Mouse (Mus musculus) forebrain, embryonic 12.5 days (tissue): Measurements from ENCODE around the gene Wdr19. TPM values are rescaled to one million over a fixed set of nuclear protein-coding genes. Genes with fewer than 3 reads are reported as not detected.

Experiments
- ATAC-seq: fragments of 200-750 bp; cut with Nextera tagmentation; 2 replicates; pipeline ENCODE4 v1.8.0; 2017; ENCODE audit warnings: moderate TSS enrichment; ENCODE audit not compliant: low FRiP score
- H3K27ac ChIP-seq: fragments of 300-500 bp; sonication (generic); 2 replicates; pipeline ENCODE4 v1.5.1; 2016; ENCODE audit warnings: mild to moderate bottlenecking
- H3K27me3 ChIP-seq: fragments of 300-500 bp; sonication (generic); 2 replicates; pipeline ENCODE4 v1.6.1; 2016; ENCODE audit warnings: mild to moderate bottlenecking
- H3K36me3 ChIP-seq: fragments of 300-500 bp; sonication (generic); replicated peaks from 2 replicates; pipeline ENCODE4 v1.6.1; 2016; ENCODE audit warnings: mild to moderate bottlenecking
- H3K4me1 ChIP-seq: fragments of 300-500 bp; sonication (generic); 2 replicates; pipeline ENCODE4 v1.6.1; 2016
- H3K4me2 ChIP-seq: fragments of 300-500 bp; sonication (generic); 2 replicates; pipeline ENCODE4 v1.6.1; 2016; ENCODE audit warnings: mild to moderate bottlenecking, moderate library complexity
- H3K4me3 ChIP-seq: fragments of 300-500 bp; sonication (generic); replicated peaks from 2 replicates; pipeline ENCODE4 v1.5.1; 2016; ENCODE audit warnings: mild to moderate bottlenecking
- H3K9ac ChIP-seq: fragments of 300-500 bp; sonication (generic); 2 replicates; pipeline ENCODE4 v1.6.1; 2016; ENCODE audit warnings: mild to moderate bottlenecking
- H3K9me3 ChIP-seq: fragments of 300-500 bp; sonication (generic); 2 replicates; pipeline ENCODE4 v1.6.1; 2016
- WGBS: fragments of 180-500 bp; shearing (Covaris S2); methylation state at CpG from one replicate; pipeline ENCODE4 v1.1.7; 2016; 5-methylcytosine and 5-hydroxymethylcytosine counted together
- polyA plus RNA-seq: library from polyadenylated mRNA; unstranded; fragments of >200 nt; fragmentation: Nextera tagmentation; extraction: Ambion mirVana; gene quantifications from 2 replicates; pipeline ENCODE4 v1.2.1, GENCODE M21; 2016

Wdr19 gene
- 13.8 and 14.8 TPM in 2 replicates for polyA plus RNA-seq

DNA sequence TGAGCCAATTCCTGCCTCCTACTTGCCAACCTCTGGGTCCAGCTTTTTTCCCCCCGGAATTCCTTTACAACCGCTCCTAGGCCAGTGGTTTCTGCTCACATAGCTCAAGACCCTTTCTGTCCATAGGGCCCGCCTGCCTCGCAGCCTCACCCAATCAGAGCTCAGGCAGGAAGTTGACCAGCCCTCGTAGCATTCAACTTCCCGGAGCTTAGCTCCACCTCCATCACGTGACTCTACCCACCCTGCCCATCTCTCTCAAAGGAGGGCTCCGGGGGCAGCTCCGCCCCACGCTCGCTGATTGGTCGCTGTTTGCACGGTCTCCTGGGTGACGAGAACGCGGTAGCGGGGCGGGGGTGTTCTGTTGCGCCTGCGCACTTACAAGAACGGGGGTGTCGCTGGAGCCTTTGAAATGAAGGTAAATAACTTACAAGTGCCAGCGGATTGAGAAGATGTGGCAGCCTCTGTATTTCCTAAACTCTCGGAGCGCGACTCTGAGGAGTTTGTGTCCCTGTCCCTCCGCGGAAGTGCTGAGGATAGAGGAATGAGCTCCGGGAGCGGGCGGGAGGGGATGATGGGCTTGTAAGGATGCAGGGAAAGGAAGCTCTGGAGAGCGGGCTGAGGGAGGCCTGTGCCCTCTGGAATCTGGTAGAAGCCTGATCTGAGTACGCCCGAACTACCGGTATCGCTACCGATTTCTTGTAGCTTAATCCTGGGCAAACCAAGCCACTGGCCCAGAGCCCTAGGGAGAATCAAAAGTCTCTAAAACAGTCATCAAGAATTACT is at the start of gene Wdr19:
Gene Wdr19, plus strand, starts transcription at position 351 of the 783 bp plus-strand sequence.
- whole genome bisulfite sequencing, result 0% methylated on average over 37 of the region's 37 CpGs
- H3K36me3 ChIP-seq, result no peaks in the 10 kb centered on the region
- peak within 1 kb of the TSS; percentile 79 for H3K4me2 ChIP-seq
- H3K4me1 ChIP-seq, result peaks cover 12% of the 10 kb centered on the region
- H3K4me3 ChIP-seq, result peak within 1 kb of the TSS; percentile 65
- no peaks in the 10 kb centered on the region for H3K9me3 ChIP-seq
- H3K27me3 ChIP-seq, result no peaks in the 10 kb centered on the region
- peak within 1 kb of the TSS; percentile 73 for H3K27ac ChIP-seq
- peak within 1 kb of the TSS; percentile 71 for H3K9ac ChIP-seq
- ATAC-seq, result peak; percentile 100

DNA sequence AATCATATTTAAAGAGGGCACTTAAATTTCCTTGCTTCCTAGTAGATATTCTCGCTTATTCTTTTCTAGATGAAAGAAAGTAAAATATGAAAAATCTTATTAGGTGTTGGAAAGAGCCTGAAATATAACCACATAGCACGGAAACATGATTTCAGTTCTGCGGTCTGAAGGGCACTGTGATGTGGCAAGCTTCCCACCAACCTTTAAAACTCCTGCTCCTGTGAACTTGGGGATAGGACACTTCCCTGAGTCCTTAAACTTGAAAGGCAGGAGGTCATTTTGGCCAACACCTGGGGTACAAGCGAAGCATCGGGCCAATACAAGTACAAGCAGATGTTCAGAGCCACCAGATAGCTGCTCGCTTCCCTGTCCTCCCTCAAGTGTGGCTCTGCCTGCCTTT is 49.8 kb upstream of the Wdr19 start:
- Histone ChIP-seq H3K27ac (no peak overlapping the region), H3K27me3 (no peaks in the 10 kb centered on the region), H3K4me2 (no peak overlapping the region), H3K4me3 (no peak overlapping the region), H3K9ac (no peak overlapping the region), H3K36me3 (peaks cover 83% of the 10 kb centered on the region), H3K4me1 (no peaks in the 10 kb centered on the region), H3K9me3 (no peaks in the 10 kb centered on the region)
- WGBS, result 95% methylated on average over 6 of the region's 6 CpGs
- no peak for ATAC-seq

DNA sequence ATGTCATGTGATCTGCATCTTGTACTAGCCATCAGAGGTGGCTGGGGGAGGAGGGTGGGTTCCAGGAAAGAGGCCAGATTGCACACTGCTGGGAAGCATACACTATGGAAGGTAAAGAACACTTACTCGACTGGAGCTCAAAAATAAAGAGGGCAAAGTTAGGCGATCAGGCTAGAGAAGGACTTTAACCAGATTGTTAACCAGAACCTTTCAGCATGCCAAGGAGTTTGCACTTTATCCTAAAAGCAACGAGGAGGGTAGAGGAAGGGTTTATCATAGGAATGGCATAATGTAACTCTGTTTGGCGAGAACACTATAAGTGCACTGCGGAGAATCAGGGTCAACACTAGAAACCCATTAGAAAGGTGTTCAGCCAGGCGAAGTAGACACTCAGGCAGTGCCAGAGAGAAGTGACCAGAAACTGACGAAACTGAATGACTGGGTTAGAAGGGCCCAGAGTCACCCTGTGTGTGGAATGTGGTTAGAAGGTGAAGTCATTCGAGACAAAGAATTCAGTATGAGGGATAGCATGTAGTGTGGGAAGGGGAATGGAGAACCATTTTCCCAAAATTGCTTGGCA is 49.0 kb upstream of the Wdr19 start:
- 91% methylated on average over 8 of the region's 8 CpGs for WGBS
- ATAC-seq, result no peak
- no peak overlapping the region for H3K9ac ChIP-seq
- H3K4me1 ChIP-seq, result no peaks in the 10 kb centered on the region
- no peak overlapping the region for H3K27ac ChIP-seq
- H3K36me3 ChIP-seq, result peaks cover 76% of the 10 kb centered on the region
- H3K4me2 ChIP-seq, result no peak overlapping the region
- H3K9me3 ChIP-seq, result no peaks in the 10 kb centered on the region
- no peaks in the 10 kb centered on the region for H3K27me3 ChIP-seq
- H3K4me3 ChIP-seq, result no peak overlapping the region

DNA sequence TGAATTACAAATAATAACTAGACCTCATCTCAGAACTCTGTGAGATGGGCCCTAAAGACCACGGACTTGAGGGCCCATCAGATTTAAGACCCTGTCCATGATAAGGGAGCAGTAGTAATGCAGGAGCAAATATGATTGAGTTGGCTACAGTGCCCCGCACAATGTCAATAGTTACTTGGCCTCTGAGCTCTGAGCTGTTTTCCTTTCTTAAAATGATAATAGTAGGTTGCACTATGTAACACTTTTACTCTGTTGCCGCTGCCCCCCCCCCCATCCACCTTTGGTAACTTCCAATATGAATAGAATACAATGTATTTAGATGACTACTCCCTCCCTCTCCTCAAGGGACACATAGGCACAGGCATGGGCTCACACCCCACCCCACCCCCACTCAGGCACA is 48.2 kb upstream of the Wdr19 start:
- Histone ChIP-seq H3K27ac (no peak overlapping the region), H3K36me3 (peaks cover 80% of the 10 kb centered on the region), H3K4me1 (no peaks in the 10 kb centered on the region), H3K9ac (no peak overlapping the region), H3K4me3 (no peak overlapping the region), H3K27me3 (no peaks in the 10 kb centered on the region), H3K9me3 (no peaks in the 10 kb centered on the region), H3K4me2 (no peak overlapping the region)
- 100% methylated on average over 3 of the region's 3 CpGs for WGBS
- ATAC-seq, result no peak

DNA sequence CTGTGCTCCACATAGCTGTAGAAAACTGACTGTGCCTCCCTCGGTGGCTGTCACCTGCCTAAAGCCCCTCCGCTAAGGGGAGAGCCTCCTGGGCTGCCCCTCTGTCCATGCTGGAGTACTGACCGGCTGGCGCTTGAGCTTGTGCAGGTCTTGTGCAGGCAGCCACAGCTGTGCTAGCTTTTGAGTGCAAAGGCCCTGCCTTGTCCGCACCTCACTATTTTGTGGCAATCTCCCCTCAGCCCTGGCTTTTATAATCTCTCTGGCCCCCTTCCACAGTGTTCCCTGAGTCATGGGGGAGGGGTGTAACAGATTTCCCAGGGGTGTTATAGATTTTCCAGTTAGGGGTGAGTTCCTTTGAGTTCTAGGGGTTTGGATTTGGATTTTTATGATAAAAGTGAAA is 47.7 kb upstream of the Wdr19 start:
- Histone ChIP-seq H3K4me3 (no peak overlapping the region), H3K36me3 (peaks cover 82% of the 10 kb centered on the region), H3K27ac (no peak overlapping the region)

DNA sequence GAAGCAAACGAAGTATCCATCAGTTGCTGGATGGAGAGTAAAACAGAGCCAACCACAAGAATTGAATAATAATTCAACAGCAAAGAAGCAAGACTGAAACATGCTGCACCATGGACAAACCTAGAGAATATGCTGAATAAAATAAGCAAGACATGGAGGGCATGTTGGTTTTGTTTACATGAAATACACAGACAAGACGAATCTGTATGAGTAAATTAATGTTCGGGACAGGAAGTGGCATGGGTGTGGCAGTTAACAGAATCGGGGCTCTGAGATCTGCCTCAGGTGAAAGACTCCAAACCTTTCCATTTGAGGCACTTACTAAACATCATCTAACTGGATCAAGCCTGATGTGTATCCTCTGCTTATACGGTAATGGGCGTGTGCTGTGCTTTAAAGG is 45.2 kb upstream of the Wdr19 start:
- no peak overlapping the region for H3K4me2 ChIP-seq
- H3K36me3 ChIP-seq, result peaks cover 69% of the 10 kb centered on the region
- no peak overlapping the region for H3K27ac ChIP-seq
- no peak overlapping the region for H3K4me3 ChIP-seq
- ATAC-seq, result no peak
- WGBS, result 96% methylated on average over 6 of the region's 6 CpGs
- no peaks in the 10 kb centered on the region for H3K9me3 ChIP-seq
- no peaks in the 10 kb centered on the region for H3K27me3 ChIP-seq
- no peak overlapping the region for H3K9ac ChIP-seq
- no peaks in the 10 kb centered on the region for H3K4me1 ChIP-seq

More for the DNA sequence above, 47.7 kb upstream of the Wdr19 start:
- no peak for ATAC-seq
- no peak overlapping the region for H3K9ac ChIP-seq
- H3K4me1 ChIP-seq, result no peaks in the 10 kb centered on the region
- H3K27me3 ChIP-seq, result no peaks in the 10 kb centered on the region
- H3K9me3 ChIP-seq, result no peaks in the 10 kb centered on the region
- WGBS, result 82% methylated on average over 5 of the region's 5 CpGs
- H3K4me2 ChIP-seq, result no peak overlapping the region

DNA sequence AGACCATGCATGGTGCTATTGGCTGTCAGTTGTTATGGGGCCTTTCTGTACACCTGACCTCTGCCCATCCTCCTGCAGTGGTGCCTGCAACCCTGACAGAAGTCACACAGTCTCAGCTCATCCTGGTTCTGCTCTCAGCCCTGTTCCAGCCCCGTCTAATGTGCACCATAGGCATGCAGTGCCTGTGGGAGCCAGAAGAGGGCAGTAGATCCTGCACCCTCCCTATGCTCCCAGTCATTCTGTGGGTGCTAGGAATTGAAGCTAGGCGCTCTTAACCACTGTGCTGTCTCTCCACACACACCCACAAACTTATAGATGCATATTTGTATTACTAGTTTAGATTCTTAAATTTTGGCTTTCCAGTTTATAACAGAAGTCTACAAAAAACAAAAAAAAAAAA is 42.6 kb upstream of the Wdr19 start:
- 51% methylated on average over 2 of the region's 2 CpGs for WGBS
- H3K4me3 ChIP-seq, result no peak overlapping the region
- no peaks in the 10 kb centered on the region for H3K27me3 ChIP-seq
- H3K27ac ChIP-seq, result no peak overlapping the region
- H3K4me1 ChIP-seq, result no peaks in the 10 kb centered on the region
- H3K4me2 ChIP-seq, result no peak overlapping the region
- peaks cover 60% of the 10 kb centered on the region for H3K36me3 ChIP-seq
- 0 out of 2 replicates have a peak, but pooled peaks have one; percentile 41 for ATAC-seq
- no peaks in the 10 kb centered on the region for H3K9me3 ChIP-seq
- H3K9ac ChIP-seq, result no peak overlapping the region

DNA sequence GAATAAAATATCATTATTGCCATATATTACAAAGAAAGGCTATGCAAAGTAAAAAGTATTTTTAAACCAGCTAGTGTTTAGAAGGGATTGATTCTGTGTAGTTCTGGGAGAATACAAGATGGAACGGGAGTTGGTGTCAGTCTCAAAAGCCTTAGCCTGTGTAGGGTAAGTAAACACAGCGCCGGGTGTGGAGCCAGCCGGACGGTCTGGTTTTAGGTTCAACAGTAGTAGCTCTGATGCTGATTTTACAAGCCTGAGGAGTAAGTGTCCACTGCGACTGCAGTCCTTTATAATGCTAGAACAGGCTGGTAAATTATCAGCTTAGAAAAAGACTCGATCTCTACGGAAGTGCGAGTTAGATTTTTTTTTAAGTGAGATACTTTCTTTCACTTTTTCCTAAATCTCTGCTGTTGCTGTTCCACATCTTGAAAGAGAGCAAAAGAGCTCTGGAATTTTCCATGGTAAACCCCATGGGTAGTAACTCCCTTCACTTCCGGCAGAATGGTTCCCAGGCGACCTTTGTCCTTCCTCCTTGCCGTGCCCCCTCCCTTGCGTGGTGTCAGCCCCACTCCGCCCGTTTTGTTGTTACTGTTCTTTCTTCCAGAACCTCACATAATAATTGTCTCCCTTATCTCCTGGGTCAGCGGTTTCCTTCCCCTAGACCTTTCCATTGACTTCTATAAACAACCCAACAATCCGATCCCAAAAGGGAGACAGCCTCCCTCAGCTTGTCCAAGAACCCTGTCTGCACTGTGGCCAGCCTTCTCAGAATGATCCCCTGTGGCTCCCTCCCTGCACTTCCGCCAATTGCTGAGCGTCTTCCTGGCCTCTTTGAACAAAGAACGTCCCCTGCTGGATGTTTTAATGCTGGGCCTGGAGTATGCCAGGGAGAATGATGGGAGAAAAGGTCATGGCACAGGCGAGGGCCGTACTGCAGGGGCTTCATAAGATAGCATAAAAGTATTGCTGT is 41.8 kb upstream of the Wdr19 start:
- Histone ChIP-seq H3K27ac (no peak overlapping the region), H3K4me2 (no peak overlapping the region), H3K9ac (no peak overlapping the region), H3K4me3 (no peak overlapping the region), H3K36me3 (peaks cover 61% of the 10 kb centered on the region), H3K27me3 (no peaks in the 10 kb centered on the region), H3K4me1 (no peaks in the 10 kb centered on the region), H3K9me3 (no peaks in the 10 kb centered on the region)
- ATAC-seq, result no peak
- WGBS, result 78% methylated on average over 22 of the region's 22 CpGs

DNA sequence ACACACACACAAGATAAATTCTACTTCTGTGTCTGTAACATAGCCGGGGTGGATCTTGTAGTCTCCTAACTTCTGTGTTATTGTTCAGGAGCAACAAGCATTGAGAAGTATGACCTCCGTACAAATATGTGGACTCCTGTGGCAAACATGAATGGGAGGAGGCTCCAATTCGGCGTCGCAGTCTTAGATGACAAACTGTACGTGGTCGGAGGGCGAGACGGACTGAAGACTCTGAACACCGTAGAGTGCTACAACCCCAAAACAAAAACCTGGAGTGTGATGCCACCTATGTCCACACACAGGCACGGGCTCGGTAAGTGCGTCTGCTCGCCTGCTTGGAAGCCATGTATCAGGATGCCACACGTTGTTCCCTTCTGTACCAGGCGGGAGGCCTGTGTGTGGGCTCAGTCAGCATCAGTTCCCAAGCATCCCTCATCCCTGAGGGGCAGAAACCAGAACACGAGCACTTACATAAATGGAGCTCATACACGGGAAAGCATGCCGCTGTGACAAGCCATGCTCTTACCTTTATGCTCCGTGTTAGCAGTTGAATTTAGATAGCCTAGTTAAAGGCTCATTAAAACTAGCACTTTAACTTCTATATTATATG is 40.7 kb upstream of the Wdr19 start:
- ATAC-seq, result no peak
- H3K36me3 ChIP-seq, result peaks cover 63% of the 10 kb centered on the region
- no peaks in the 10 kb centered on the region for H3K9me3 ChIP-seq
- no peaks in the 10 kb centered on the region for H3K4me1 ChIP-seq
- no peak overlapping the region for H3K4me2 ChIP-seq
- H3K27me3 ChIP-seq, result no peaks in the 10 kb centered on the region
- WGBS, result 90% methylated on average over 20 of the region's 20 CpGs
- H3K27ac ChIP-seq, result no peak overlapping the region
- H3K9ac ChIP-seq, result no peak overlapping the region
- H3K4me3 ChIP-seq, result no peak overlapping the region

DNA sequence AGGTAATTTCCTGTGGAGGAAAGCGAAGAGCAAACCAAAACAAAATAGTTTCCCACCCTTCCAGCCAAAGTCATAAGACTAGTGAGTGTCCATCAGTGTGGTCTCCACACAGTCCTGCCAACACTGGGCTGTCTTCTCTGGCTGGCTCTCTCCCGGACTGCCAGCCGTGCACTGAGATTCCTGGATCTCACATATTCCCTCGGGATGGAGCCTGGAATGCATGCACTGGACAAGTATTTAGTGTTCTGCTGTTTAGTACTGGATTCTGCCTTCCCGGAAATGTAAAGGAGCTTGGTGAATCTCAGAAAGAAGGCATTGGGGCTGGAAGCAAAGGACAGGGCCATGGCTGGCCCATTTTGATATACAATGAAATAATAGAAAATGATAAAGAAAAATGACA is 36.5 kb upstream of the Wdr19 start:
- no peaks in the 10 kb centered on the region for H3K9me3 ChIP-seq
- H3K27me3 ChIP-seq, result no peaks in the 10 kb centered on the region
- H3K4me3 ChIP-seq, result no peak overlapping the region
- no peak for ATAC-seq
- peaks cover 70% of the 10 kb centered on the region for H3K36me3 ChIP-seq
- WGBS, result 89% methylated on average over 5 of the region's 5 CpGs
- H3K4me2 ChIP-seq, result no peak overlapping the region
- H3K9ac ChIP-seq, result no peak overlapping the region
- no peak overlapping the region for H3K27ac ChIP-seq
- H3K4me1 ChIP-seq, result no peaks in the 10 kb centered on the region

DNA sequence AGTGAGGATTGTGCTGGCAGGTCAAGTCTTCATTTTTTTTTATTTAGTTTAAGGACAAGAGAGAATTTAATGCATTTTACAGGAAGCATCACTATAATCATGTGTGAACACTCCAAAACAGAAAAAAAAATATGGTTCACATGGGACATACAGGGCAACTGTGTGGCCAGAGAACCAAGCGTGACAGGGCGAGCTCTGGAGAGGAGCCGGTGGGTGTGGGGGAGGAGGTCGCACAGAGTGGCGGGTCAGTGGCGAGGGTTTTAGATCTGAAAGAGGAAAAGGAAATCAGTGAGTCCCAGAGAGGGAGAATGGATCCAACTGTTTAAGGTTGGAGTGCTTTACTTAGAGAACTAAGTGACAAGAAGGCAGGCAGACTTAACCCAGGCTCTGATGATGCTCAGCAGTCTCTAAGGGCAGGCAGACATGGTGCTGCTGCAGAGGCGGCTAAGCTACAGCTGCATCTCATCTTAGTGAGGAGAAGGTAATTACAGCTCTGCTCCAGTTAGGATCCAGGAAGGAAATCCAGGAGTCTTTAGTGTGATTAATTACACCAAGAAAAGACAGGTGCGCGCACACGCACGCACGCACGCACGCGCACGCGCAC is 35.9 kb upstream of the Wdr19 start:
- Histone ChIP-seq H3K4me2 (no peak overlapping the region), H3K36me3 (peaks cover 68% of the 10 kb centered on the region), H3K27me3 (no peaks in the 10 kb centered on the region), H3K4me1 (no peaks in the 10 kb centered on the region), H3K4me3 (no peak overlapping the region), H3K9me3 (no peaks in the 10 kb centered on the region), H3K9ac (no peak overlapping the region), H3K27ac (no peak overlapping the region)
- 95% methylated on average over 17 of the region's 17 CpGs for WGBS
- ATAC-seq, result no peak
